ENCODE assay signal across 21 mouse cellular contexts in genomic region chr11:32991036-32991616, GRCm38 (mm10).
DNase-seq lines count a peak whose midpoint lies in the region; ATAC-seq and TF ChIP-seq lines count a peak whose summit lies in the region.
"Had no signal": no experiment of that assay in that cellular context is flagged by ENCODE, and none has a peak within 500 bp of the region (broad histone marks: within the 10 kb centered on the region; RNA-seq: fewer than 3 reads in every experiment).

No protein-coding gene starts in this region.

- H3K27ac ChIP-seq in lung, embryonic 15.5 days = no peak overlapping the region
- H3K27ac ChIP-seq: embryonic facial prominence, embryonic 13.5 days; forebrain, embryonic 12.5 days; heart, embryonic 10.5 days; heart, embryonic 15.5 days; hindbrain, embryonic 12.5 days had no signal

- no peaks in the 10 kb centered on the region for H3K4me1 ChIP-seq in lung, embryonic 15.5 days
- H3K4me1 ChIP-seq in lung, adult 2 months (ENCODE audit: control insufficient read depth, insufficient read depth, low read length) = no peaks in the 10 kb centered on the region
- H3K4me1 ChIP-seq: embryonic facial prominence, embryonic 13.5 days; forebrain, embryonic 12.5 days; heart, embryonic 10.5 days; heart, embryonic 15.5 days; hindbrain, embryonic 12.5 days had no signal

- no peak overlapping the region for H3K4me2 ChIP-seq in lung, embryonic 15.5 days
- H3K4me2 ChIP-seq: embryonic facial prominence, embryonic 13.5 days; forebrain, embryonic 12.5 days; heart, embryonic 15.5 days; hindbrain, embryonic 12.5 days had no signal

- no peaks in the 10 kb centered on the region for H3K36me3 ChIP-seq in lung, embryonic 15.5 days
- H3K36me3 ChIP-seq: embryonic facial prominence, embryonic 13.5 days; forebrain, embryonic 12.5 days; heart, embryonic 10.5 days; heart, embryonic 15.5 days; hindbrain, embryonic 12.5 days had no signal

- H3K9me3 ChIP-seq in lung, embryonic 15.5 days = no peaks in the 10 kb centered on the region
- H3K9me3 ChIP-seq: embryonic facial prominence, embryonic 13.5 days; forebrain, embryonic 12.5 days; heart, embryonic 10.5 days; heart, embryonic 15.5 days; hindbrain, embryonic 12.5 days had no signal

- H3K9ac ChIP-seq in lung, embryonic 15.5 days = no peak overlapping the region
- H3K9ac ChIP-seq: embryonic facial prominence, embryonic 13.5 days; forebrain, embryonic 12.5 days; heart, embryonic 15.5 days; hindbrain, embryonic 12.5 days had no signal

- DNase-seq in heart, adult 11 months = peak; percentile 94
- no peak for DNase-seq in heart, adult 8-10 months (ENCODE audit: low spot score)
- no peak for DNase-seq in lung, adult 2 months
- peak; percentile 70 for DNase-seq in lung, postnatal 10 days
- DNase-seq in adrenal gland, postnatal 14 days = no peak
- DNase-seq: adrenal gland, adult 2 months; adrenal gland, postnatal 36 days; cerebellum, adult 11 months; cerebellum, adult 8-10 months; cerebellum, postnatal 36 days; gastrocnemius, postnatal 14 days; heart, postnatal 4 days had no signal

- TF ChIP-seq CTCF in lung, adult 2 months (IDR thresholded peaks at IDR 0.05; ENCODE audit: insufficient read depth, low read length) = no peak

- H3K4me3 ChIP-seq in lung, embryonic 15.5 days = no peak overlapping the region
- no peak overlapping the region for H3K4me3 ChIP-seq in lung, adult 2 months (replicated peaks; ENCODE audit: extremely low read depth, low read depth, low read length)
- H3K4me3 ChIP-seq: embryonic facial prominence, embryonic 13.5 days; forebrain, embryonic 12.5 days; heart, embryonic 10.5 days; heart, embryonic 15.5 days; hindbrain, embryonic 12.5 days had no signal

- 42% methylated on average over 5 of the region's 5 CpGs for WGBS in lung, embryonic 15.5 days
- 44% methylated on average over 5 of the region's 5 CpGs for WGBS in lung, adult 2 months

- no peak for TF ChIP-seq POLR2A in lung, adult 2 months (IDR thresholded peaks at IDR 0.05; ENCODE audit: borderline replicate concordance, extremely low read depth, low read depth, low read length)

- H3K27me3 ChIP-seq in lung, embryonic 15.5 days = no peaks in the 10 kb centered on the region
- H3K27me3 ChIP-seq: embryonic facial prominence, embryonic 13.5 days; heart, embryonic 15.5 days; hindbrain, embryonic 12.5 days had no signal

- ATAC-seq in lung, embryonic 15.5 days (ENCODE audit: borderline replicate concordance, extremely low read depth, low FRiP score, low TSS enrichment) = peak; percentile 39; the same call in 1 of the 2 replicates
- ATAC-seq: forebrain, embryonic 16.5 days; hindbrain, embryonic 16.5 days; inflammation-experienced regulatory T-cells, adult 6 months had no signal

Comparison
In these comparisons a context has a peak if more than half of its experiments do, and no peak if none do; other contexts are left out.
1. DNase-seq: peak in heart, adult 11 months (single experiment) and lung, postnatal 10 days (single experiment); none in heart, adult 8-10 months (single experiment), lung, adult 2 months (single experiment) and adrenal gland, postnatal 14 days (single experiment).